Mouse (Mus musculus) cortical plate, adult 2 months (tissue): Measurements from ENCODE around the gene Atp6v1e2.

Experiments
- CTCF ChIP-seq: fragments of 200-500 bp; IDR thresholded peaks from 2 replicates; pipeline ENCODE4 v1.5.1; 2011; ENCODE audit warnings: mild to moderate bottlenecking, control low read depth, low read length; ENCODE audit not compliant: insufficient read depth; ENCODE audit errors: extremely low read depth
- POLR2A ChIP-seq: fragments of 200-500 bp; IDR thresholded peaks from 2 replicates; pipeline ENCODE4 v1.6.1; 2011; ENCODE audit warnings: mild to moderate bottlenecking, low read length, control low read depth; ENCODE audit not compliant: insufficient read depth; ENCODE audit errors: extremely low read depth

GRCm38 (mm10) chr17:86957239-86957638 is 9.5 kb upstream of the Atp6v1e2 start:
- TF ChIP-seq CTCF (no peak), POLR2A (no peak)
